Mouse (Mus musculus) cerebellum, adult 9-10 months (tissue): Measurements from ENCODE around the gene Ctsd.
"Not testable (repeated sequence)": the region's sequence is repeated elsewhere in the genome, so short reads cannot be mapped to it uniquely, and the experiment has no call there.

Experiments
- DNase-seq: peaks from one replicate; pipeline ENCODE4 v3.0.0; 2022

The Ctsd gene

DNA sequence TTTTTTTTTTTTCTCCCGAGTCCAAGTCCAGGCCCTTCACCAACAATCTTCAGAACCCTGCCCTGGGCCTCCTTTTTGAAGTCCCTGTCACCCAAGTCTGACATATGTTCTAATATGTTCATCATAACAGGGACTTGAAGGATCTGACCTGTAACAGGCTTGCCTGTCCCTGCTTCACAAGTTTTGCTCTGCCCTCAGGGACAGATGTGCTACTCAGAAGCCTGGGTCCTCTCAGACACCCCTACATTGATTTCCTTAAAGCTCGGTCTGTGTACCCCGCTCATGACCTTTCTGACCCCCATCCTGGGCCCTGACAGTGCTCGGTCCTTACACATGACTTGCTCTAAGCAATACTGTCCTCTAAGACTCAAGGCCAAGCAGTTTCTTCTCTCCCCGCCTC lies 14.8 kb downstream of the Ctsd start:
- DNase-seq, result peak; percentile 52

DNA sequence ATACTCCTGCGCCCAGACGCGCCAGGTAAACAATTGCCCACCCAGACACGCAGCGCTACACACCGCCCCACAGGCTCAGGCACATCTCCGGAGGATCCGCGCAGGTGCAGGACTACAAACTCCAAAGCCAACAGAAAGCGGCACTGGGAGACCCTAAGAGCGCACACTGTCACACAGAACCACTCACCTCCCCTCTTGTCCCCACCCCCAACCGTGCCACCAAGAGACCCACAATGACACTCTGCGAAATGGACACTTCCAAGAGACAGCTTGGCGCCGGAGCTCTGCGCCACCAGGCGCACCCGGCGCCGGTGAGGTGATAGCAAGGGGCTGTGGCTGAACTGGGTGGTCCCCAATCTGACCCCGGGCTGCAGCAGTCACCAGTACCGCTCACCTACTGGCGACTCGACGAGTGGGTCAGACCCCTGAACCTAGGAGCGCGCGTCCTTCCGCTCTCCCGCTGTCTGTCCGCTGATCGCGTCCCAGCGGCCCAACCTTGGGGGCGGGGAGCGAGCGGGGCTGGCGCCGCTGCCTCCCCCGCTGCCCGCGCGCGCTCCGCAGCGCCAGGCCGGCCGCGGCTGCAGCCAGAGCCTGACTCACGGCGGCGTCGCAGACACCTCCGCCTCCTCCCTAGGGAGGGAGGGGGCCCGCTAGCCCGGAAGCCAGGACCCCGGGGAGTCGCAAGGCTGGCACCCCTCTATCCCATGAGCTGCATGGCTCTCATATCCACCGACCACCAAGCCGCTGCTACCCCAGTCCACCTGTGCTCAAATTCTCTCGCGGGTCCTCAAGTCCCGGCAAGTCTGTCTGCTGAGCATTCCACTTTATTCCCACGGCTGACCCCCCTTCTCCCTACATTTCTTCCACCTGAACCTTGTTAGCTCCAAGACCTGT lies 15.8 kb downstream of the Ctsd start:
- DNase-seq, result peak; percentile 64

DNA sequence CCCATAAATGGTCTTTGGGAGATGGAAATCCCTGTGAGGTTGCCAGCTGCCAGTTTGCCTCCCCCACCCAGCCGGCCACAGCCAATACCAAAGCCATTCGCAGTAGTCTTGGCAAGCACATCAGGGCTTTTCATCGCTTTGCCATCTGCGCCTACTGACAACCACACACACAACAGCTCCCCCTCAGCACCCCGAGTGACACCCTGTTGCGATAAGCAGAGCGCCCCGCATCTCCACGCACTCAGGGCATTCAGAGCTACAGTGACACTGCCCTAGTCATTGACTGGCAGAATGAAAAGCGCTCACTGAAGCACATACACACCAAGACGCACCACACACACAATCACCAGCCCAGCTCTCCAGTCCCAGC lies 16.5 kb downstream of the Ctsd start:
- DNase-seq, result peak; percentile 87

DNA sequence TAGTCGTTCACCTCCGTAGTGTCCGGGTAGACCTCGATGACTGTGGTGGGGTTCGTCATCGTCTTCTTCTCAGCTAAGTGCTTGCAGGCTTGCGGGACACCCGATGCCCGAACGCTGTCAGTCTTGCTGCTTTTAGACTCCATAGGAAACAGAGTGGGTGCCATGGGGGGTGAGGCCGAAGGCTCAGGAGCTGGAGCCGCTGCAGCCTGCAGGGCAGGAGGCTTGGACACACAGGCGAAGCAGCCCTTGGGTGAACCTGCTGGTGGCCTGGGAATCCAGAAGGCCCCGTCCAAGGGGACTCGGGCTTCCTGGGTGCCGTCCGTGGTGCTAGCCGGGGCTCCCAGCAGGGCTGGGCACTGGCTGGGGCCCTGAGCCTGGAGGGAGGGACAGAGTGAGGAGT lies 16.9 kb downstream of the Ctsd start:
- peak; percentile 66 for DNase-seq

DNA sequence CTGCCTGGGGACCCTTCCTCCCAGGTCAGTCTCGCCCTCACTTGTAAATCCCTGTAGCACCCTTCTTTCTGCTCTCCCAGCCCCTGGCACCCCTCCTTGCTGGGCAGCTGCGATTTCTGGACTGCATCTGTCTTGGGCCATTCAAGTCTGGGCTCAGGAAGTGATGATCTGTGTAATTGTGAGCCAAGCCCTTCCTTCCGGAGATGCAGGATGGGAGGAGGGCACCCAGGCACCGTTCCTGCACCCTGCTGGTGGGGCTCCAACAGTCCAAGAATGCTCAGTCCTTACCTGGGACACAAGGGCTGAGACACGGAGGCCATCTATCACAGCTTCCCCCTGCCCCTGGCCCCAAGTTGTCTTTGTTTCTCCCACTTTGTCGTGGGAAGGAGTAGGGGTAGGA lies 18.0 kb downstream of the Ctsd start:
- peak; percentile 81 for DNase-seq

DNA sequence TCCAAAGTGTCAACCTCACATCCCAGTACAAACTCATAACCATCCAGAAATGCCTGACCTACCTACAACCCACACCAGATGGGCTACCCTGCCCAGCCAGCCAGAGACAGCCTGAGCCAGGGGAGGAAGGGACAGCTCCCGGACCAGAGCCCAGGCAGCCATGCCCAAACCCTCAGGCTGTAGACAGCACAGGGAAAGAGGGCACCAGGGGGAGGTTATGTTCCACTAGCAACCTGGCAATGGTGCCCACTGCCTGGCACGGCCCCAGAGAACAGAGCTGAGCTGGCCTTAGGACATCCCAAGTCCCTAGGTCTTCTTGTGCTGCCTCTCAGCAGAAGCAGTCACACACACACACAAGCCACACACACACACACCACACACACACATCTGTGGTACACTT lies 19.0 kb downstream of the Ctsd start:
- DNase-seq, result peak; percentile 96

DNA sequence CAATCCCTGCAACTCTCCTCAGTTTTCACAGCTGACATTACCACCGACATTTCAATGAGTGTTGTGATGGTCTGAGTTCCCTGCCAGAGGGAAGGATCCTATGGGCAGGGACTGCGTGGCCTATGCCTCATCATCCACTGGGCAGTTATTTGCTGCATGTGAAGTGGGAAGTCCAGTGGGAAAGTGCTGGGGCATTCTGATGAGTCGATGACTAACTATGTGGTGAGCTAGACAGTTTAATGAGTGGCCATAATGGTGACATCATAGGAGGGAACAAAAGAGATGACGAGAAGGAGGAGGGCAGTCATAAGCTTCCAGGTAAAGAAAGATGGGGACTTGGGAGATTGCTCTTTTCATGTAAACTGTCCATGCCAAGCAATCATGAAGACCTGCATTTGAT lies 24.7 kb downstream of the Ctsd start:
- DNase-seq, result peak; percentile 18

DNA sequence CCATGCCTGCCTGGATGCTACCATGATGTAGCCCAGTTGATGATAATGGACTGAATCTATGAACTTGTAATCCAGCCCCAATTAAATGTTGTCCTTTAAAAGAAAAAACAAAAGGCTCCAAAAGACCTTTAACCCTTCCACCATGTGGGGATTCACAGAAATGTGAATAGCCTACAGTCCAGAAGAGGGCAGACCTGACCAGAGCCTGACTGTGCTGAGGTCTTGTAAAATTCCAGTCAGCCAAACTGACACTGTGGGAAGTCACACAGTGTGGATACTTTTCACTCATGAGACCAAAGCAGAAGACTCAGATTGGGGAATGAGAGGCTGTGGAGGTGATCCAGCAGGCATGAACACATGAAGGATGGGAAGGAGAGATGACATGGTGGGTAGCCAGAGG lies 27.1 kb downstream of the Ctsd start:
- peak; percentile 57 for DNase-seq

DNA sequence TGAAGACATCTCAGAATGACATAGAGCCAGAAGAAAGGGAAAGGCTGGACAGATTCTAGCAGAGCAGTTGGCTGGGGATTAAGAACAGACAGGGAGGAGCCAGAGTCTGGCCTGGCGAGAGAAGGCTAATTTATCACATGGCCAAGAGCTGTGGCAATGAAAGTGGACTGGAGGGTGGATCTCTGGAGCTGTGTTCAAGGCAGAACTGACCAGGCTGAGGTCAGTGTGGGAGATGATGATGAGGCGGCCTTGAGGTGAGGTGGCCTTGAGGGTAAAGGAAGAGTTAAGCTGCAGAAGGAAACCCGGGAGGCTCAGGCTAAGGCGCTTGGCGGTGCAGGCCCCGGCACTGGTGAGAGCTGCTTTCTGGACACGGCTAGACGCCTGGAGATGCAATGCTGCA lies 28.7 kb downstream of the Ctsd start:
- peak; percentile 26 for DNase-seq

DNA sequence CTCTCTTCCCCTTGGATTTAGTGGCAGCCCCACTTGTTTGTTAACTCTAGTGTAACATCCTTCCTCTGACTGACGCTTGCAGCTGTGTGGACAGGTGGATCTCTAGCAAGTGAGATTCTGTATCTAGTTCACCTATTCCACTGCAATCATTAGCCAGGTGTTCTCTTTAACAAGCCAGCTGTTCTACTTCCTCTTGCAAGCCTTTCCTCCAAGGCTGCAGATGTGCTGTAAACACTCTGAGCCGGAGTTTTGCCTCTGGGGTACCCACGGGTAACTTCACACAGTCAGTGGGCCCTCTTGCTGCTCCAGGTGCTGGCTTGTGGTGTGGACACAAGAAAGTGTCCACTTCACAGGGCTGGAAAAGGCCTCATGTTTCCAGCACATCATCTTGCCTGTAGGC lies 30.3 kb downstream of the Ctsd start:
- DNase-seq, result no peak

DNA sequence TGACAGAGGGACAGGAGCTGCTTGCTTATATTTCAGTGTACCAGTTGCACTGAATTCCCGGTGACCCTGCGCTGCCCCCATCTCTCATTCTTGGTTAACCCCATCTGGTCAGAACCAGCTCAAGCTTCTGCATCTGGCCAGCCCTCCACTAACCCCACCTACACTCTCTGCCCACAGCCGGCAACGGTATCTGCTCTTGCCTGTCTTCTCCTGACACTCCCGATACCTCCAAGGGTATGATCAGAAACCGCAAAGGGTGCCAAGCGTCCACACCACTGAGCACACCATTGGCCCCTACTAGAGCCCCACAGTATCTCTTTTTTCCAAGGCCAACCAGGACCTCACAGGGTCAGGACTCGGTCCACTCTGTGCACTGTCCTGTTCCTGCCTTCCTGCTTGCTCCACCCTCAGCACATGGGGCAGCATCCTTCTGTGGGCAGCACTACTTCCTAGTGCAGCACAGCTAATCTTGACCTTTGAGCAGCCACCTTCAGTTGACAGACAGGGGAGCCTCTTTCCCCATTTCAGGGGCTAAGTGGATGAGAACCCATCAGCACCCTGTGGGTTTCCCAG lies 33.1 kb downstream of the Ctsd start:
- DNase-seq, result no peak

DNA sequence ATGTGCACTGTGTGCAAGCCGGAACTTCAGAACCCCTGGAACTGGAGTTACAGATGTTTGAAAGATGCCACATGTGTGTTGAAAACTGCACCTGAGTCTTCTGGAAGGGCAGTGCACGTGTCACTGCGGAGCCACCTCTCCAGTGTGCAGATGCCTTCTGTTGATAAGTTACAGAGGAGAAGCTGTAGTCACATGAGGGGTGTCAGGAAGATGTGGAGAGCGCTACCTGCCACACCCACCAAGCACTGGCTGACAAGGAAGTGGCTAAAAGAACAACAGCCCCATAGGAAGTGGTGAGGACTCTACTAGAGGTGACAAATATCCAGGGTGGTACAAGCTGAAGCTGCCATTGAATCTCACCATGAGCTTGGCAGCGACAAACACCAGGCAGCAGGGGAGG lies 34.0 kb downstream of the Ctsd start:
- DNase-seq, result no peak

DNA sequence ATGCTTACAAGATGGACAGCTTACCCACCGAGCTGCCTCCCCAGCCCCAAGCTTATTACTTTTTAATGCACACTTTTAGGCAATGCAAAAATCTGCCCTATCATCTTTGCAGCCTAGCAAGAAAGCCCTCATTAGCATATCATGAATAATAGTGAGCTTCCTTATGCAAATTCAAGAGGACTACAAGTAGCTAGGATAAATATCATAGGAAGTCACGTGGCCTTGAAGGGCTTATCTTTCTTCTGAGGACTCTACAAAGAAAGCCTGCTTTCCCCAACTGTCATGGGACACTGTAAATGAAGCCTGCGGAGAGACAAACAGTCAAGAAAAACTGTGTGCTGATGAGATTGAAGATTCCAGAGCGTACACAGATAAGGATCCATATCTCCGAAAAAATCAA lies 36.3 kb downstream of the Ctsd start:
- DNase-seq, result no peak

DNA sequence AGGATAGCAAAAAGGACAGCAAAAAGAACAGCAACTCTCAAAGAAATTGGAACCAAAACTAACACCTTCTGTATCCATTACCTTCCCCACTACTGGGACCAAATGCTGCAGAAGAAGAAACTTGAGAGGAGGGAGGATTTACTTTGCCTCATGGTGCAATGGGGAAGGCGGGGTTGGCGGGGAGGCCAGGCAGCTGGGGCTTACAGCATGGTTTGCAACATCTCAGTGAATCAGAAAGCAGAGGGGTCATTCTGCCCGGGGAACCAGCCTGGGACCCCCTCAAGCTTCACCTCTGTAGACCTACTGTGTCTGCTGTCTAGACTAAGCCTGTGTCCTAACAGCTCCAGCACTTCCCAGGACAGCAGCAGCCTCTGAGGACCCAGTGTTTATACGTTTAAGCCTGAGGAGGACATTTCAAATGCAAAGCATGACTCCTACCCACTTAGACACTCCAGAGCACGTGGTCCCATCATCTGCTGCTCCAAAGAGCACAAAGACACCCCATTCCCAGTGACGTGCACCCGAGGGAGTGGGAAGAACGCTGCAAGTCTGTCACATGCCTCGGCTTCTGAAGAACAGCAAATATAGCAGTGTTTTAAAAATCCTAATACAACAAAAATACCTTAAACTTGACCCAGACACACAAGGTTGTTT lies 38.4 kb downstream of the Ctsd start:
- DNase-seq, result no peak

DNA sequence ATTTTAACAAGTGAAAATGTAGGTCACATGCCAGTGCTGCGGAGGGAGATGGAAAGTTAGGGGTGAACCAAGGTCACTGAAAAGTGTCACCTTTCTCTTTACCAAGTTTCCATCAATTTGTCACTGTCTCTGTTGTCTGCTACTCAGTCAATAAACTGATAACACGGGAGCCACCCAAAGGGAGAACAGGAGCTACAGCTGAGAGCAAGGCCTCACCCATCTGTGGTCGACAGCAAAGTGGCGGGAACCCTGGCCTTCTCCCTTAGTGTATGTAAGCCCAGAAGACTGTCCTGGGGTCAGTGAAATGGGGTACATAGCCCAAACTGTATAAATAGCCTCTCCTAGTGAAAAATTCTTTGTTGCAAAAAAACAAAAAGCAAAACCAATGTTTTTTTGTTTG lies 40.3 kb downstream of the Ctsd start:
- no peak for DNase-seq

DNA sequence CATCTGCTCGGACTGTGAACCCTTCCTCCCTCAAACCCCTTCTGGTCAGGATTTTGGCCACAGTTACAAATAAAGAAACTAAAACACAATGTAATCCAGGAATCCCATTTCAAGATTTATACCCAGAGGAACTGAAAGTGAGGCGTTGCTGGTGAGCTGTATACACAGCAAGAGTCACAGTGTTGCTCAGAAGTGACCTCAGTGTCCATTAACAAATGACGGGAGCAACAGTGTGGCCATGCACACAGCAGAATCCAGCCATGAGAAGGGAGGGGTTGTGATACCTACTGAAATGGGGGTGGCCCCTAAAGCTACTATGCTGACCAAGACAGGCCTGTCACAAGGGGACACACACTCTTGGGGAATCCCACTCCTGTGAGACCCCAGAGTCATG lies 45.6 kb downstream of the Ctsd start:
- DNase-seq, result no peak

DNA sequence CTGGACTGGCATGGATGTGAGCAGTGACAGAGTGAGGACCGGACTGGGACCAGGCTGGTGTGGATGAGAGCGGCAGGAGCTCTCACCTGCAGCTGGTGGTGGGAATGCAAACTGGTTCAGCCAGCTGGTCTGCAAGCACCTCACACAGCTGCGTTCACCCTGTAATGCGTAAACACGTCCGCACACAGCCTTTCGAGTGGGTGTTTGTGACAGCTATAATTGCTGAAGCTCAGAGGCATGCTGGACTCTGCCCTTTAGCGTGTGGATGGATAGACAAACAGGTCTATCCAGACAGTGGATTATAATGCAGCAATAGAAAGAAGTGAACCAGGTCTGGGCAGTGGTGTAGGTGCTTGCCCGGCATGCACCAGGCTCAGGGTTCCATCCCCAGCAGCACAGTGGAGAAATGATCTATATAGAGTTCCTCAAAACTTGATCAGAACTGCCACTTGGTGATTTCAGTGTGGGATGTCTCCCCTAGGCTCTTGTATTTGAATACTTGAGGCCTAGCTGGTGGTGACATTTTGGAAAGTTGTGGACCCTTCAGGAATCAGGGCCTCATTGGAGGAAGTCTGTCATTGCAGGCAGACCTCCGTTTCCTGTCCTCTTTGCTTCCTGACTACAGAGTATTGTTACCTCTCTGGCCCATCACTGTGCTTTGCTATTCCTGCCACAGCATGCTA lies 46.1 kb downstream of the Ctsd start:
- DNase-seq, result no peak

DNA sequence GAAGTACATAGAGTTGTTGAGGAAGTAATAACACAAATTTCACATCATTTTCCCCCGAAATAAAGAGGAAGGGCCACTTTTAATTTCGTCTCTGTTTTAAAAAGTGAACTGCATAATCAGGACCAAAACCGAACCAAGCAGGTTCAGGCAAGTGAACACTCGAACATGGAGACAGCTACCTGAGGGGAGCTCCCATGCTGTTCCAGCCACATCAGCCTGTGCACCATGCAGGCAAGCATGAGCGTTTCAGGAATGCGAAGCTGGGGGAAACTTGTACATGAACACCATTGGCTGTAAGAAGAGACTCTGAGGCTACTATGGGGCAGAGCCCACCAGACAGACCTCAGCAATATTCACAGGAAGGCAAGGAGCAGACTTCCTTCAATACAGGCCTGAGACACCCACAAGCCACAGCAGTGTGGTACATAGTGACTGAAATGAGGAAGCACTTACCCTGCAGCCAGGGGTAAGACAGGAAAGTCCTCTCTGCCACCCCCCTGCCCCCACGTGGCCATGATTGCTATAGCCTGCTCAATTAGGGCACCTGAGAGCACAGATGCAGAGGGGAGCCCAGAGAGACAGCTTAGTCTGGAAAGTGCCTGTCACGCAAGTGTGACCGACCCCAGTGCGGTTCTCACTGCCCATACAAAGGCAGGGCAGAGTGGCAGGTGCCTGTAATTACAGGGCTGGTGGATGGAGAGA lies 47.4 kb downstream of the Ctsd start:
- DNase-seq, result no peak

DNA sequence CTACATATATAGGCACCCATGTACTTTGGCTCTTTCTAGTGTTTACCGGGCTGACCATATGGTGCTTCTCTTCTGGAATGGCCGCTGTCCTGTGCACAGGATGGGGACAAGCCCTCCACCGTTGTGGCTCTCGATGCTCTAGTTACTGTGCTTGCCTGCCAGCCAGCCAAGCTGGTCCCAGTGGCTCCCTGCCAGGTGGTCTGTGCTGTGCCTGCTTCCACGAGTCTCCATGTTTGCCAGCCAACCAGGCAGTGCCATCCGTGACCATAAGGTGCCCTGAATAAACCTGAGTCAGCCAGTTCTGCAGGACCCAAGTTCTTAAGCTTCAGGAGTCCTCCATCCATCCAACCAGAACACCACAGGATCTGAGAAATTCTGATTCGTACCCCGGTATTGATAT lies 52.7 kb downstream of the Ctsd start:
- DNase-seq, result peak; percentile 92

DNA sequence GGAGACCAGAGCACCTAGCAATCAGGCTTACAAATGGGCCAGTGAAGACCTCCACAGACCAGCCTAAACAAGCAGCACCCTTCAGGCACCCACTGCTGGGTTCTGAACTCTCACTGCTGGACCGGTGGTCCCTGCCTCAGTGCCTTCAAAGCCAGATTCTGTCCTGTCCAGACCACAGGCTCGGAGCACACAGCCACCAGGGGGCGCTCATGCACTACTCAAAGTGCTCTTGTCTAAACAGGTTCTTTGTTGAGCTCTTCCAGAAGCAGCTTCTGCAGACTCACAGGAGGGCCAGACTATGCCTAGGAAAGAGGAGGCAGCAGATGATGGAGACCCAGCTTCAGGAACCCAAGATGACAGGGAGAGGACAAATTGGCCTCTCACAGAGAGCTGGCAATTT lies 53.6 kb downstream of the Ctsd start:
- DNase-seq, result peak; percentile 92

DNA sequence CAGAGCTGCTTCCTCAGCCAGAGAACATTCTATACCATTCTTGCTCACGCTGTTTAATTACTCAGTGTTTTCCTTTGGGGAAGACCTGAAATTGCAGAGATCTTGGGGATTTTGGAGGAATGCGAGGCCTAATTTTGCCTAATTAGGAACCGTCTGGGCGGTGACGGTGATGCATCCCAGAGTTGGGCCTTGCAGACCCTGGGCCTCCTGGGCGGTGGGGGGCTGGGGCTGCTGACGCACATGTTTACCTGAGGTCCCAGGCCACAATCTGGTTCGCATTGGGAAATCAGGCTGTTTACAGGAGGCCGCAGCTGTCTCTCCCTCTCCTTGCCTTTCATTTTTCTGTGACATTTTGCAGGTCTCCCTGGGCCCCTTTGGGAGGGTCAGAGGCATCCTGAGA lies 55.1 kb downstream of the Ctsd start:
- not testable (repeated sequence) for DNase-seq

DNA sequence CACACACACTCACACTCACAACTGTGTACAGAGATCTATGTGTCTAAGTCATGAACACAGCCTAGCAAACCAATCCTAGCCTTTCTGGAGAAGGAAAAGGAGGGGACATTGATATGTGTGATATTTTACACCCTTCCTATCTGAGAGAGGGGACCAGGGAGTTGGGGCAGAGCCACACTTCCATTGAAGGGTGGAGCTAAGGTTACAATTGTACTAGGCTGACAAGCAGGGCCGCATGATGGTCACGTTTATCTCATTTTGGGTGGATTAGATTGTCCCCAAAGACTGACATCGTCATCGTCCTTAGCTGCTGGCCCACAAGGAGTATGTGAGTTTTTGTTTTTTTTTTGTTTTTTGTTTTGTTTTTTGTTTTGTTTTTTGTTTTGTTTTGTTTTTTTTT lies 56.6 kb downstream of the Ctsd start:
- no peak for DNase-seq

DNA sequence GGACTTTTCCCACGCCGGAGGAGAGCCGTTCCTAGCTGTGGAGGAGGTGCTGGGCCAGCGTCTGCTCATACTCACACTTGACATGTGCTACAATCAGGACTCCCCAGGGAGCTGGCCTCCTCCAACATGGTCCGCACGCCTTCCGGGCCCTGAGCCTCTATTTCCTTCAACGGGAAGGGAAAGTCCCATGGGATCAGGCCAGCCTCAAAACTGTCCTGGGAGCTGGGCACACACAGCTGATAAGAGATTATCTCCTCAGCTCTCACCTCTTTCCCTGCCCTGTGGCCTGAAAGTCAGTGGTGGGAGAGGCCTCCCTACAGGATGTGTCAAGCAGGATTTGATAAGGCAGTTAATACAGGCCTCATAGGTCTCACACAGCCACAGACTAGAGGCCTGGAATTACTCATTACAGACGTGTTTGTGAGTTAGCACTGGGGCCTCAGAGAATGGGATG lies 57.5 kb downstream of the Ctsd start:
- no peak for DNase-seq
